Mouse (Mus musculus) mesoderm, embryonic 11.5 days (tissue): Measurements from ENCODE around the gene Folr2.
A peak's percentile ranks its signal among the peaks of the same experiment; 100 is the strongest.

ENCODE experiments used
- DNase-seq: peaks from one replicate; pipeline ENCODE4 v3.0.0-alpha.2; 2012; ENCODE audit warnings: low read depth, low spot score

The Folr2 gene

DNA sequence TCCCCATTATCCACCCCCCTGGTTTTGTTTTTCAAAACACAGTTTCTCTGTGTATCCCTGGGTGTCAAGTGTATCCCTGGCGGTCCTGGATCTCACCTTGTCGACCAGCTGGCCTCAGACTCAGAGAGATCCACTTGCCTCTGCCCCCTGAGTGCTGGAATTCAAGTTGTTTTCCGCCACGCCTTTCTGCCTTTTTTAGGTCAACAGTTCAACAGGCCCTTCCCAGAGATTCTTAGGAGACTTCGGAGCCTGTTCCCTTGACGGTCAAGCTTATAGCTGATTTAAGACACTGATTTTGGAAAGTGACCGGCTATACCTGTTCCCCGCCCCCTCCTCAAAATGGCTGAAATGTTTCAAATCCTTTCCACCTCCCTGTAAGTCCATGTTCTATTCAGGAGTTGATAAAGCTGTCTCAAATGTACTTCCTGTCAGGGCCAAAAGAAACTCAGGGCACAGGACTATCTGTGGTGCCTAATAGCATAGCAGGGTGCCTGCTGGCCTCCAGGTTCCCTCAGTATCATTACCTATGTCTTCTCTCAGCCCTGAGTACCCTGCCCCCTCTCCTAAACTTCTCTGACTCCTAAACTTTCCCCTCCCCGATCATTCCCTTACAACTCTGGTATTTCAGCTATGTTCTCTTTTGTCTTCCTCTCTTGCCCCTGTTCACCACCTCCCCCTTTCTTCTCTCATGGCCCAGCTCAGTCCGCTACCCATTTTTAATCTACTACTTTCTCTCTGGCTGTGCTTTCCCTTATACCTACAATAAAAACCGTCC, 9.7 kb upstream of the Folr2 start:
- no peak for DNase-seq

DNA sequence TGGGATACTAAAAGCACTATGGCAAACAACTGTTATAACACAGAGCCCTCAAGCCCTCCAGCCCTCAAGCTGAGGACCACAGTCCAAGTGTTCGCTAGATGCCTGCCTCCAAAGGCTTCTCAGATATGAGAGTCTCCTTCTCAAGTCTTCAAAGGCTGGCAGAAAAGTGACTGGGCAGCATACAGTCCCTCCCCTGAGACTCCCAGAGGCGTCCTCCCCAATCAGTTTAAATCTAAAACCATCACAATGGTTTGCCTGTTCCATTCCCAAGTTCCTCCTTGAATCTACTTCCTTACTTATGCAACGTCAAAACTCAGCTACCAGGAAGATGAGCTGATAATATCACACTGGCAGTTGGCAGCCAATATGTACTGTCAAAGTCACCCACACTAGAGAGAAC, 6.4 kb upstream of the Folr2 start, which contains the start of gene Anapc15:
TSS of gene Anapc15 (plus strand) at position 301 of the 400 bp plus-strand sequence.
- DNase-seq: no peak

DNA sequence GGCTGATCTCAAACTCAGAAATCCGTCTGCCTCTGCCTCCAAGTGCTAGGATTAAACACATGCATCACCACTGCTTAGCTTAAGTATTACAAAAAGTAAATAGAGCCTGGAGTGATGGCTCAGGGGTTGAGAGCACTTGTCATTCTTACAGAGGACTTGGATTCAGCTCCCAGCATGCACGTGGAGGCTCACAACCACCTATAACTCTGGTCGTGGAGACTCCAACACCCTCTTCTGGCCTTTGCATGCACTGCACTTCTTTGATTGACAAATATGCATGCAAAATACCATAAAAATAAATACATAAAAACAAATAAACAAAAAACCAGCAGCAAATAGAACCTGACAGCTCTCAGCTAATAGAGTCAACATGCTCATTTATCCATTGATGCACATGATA, 5.3 kb upstream of the Folr2 start:
- DNase-seq: no peak

- DNase-seq: no peak
Observed at GRCm38 (mm10) chr7:101860978-101861377, 4.0 kb upstream of the Folr2 start.

DNA sequence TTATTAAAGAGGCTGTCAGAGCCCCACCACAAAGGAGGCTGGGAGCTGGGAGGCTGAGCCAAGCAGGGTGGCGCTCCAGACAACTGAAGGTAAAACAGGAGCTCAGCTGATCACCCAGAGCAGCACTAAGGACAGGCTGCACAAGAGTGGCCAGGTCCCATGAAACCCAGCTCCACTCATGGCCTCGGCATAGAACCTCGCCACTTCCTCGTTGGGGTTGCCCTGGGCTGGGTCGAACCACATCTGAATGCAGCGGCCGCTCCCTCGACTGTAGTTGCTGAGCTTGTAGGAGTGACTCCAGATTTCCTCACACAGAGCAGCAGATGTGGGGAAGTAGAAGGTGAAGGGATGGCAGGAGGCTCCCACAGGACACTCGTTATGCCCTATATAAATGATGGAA, 1.4 kb upstream of the Folr2 start:
- DNase-seq: no peak

DNA sequence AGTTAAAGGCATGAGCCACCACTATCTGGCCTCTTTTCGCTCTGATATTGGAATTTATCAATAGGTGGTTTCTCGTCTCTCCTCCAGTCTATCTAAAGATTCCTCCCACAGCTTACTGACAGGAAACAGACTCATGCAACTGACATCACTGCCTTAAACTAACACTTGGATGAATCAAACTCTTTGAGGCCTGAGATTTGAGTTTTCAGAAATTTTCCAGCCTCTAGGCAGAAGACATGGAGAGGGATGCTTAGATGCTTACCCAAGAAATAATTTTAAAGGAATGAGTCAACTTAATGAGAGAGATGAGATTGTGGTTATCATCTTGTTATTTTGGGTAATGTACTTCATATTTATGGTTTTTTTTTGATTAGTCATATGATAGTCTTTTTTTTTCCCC, 3.2 kb downstream of the Folr2 start:
- no peak for DNase-seq

- DNase-seq: no peak
Observed at GRCm38 (mm10) chr7:101852846-101853245, 4.1 kb downstream of the Folr2 start.

DNA sequence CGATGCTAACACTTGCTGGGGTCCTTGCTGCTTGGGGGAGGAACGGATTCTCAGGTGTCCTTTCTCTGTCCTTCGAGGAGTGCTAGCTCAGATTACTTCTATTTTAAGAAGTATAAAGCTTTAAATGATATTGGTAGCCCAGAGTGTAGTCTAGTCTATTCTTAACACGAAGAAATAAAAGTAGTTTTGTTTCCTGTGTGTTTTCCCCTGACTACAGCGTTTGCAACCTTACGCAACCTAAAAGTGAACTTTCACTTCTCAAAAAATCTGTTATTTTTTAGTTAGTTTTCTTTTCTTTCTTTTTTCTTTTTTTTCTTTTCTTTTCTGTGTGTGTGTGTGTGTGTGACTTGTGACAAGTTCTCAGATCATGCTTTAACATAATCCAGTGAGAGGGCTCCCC, 5.3 kb downstream of the Folr2 start:
- DNase-seq: no peak

DNA sequence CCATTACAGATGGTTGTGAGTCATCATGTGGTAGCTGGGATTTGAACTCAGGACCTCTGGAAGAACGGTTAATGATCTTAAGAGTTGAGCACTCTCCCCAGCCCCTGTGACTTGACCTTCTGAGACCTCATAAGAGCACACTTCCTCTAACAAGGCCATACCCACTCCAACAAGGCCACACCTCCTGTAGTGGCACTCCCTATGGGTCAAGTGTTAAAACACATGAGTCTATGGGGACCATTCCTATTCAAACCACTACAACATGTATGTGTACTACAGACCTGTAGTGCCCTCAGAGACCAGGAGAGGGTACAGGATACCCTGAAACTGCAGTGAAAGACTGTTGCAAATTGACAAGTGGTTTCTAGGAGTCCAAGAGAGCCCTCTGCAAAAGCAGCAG, 9.1 kb downstream of the Folr2 start:
- no peak for DNase-seq

- no peak for DNase-seq
Observed at GRCm38 (mm10) chr7:101844186-101844585, 12.8 kb downstream of the Folr2 start.

DNA sequence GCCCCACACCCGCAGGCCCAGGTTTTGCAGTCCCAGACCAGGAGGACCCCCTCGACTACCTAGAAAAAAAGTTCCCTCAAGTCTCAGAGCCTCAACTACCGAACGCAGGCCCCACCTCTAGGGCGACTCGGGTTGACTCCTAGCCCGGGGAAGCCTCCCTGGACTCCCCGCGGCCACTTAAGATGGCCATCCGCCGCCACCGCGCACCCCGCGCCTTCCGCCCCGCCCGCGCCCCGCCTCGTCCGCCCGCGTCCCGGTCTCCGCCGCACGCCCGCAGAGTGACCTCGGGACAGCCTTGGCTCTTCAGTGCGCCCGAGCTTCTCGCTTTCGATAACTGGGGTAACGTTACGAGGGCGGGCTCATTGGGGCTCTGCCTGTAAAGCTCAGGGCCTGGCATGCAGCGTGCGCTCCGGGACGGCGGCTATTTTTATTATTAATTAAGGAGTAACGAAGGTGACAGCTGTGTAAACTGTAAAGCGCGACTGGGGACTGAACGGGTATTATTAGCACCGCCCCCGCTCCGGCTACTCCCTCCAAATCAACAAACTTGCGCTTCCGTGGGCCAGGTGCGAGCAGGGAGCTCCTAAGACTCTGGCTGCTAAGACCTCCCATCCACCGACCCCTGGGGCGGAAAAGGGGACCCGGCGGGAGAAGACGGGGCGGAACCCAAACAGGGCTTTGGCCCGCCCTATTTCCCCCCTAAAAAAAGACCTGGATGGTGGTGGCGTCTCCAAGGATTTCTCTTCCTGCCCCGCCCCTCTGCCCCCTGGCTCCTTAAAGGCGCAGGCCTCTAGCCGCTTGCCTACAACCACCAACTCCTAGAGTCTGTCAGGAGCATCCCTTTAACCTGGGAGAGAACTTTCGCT, 19.2 kb downstream of the Folr2 start, which contains the start of gene Inppl1:
TSS of gene Inppl1 (minus strand) at position 624 of the 866 bp plus-strand sequence.
- DNase-seq: peak; percentile 90

DNA sequence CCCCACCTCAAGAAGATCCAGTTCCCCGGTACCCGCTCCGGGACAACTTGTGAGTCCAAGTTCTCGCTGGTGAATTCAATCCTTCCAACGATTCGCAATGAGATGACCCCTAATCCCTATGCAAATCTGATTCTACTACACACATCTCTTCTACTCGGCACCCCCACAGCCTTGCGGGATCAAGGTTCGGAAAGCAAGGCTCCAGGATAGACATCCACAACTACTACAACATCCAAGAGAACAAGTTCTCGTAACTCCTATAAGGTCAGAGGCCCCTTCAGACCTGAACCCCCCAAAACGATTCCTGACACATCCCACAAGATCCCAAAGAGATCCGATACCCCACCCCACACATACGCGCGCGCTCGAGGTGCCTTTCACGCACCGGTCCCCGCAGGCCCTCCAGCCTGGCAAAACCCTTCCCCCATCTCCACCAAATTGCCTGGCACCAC, 19.8 kb downstream of the Folr2 start:
- DNase-seq: no peak

DNA sequence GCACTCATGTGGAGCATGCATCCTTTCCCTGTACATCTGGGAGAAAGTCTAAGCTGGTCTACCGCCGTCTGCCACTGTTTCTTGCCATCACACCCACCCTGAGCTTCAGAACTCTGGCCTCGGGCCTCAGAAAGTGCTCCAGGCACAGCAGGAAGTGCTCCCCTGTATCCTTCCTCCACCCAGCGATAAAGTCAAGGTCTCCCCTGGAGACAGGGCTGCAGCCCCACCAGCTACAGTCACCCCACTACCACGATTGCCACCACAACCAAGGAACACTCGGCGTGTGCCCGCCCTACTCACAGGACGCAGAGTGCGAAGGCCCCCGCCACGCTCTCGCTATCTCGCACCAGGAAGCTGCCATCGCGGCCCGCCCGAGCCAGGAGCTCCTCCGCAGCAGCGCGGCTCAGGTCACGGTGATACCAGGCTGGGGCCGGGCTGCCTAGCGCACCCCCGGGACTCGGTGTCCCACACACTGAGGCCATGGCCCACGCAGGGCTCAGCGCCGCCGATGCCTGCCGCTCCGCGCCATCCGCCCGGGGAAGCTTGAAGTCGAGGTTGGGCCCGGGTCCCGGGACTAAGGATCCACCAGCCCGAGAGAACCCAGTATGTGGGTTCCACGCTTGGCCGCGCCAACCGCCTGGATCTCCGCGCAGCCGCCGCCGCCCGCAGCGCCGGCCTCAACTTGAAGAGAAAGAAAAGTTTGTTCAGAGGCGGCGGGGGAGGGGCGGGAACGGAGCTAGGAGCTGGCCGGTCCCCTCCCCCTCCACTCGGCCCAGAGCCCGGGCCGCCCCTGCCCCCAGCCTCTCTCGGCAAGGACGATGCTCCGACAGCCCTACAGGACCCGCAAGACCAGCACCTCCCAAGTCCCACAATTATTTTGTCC, 20.5 kb downstream of the Folr2 start:
- peak; percentile 69 for DNase-seq

DNA sequence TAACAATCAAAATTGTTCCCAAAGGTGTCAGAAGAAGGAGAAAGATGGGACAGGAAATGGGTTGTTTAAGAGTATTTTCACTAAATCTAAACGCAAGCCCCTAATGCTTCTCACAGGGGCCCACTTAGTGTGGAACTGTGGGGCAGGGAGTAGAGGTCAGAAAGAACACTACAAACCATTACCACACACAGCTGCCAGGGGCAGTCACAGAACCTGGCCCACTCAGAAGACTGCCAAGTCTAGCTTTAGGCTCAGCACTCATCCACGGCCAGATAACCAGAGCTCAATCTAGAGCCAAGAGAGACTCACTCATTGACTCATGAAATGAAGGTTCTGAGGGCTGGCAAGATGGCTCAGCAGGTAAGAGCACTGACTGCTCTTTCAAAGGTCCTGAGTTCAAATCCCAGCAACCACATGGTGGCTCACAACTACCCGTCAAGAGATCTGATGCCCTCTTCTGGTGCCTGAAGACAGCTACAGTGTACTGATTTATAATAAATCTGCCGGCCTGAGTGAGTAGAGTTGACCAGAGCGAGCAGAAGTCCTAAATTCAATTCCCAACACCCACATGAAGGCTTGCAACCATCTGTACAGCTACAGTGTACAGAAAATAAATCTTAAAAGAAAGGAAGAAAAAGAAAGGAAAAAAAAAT, 21.4 kb downstream of the Folr2 start:
- no peak for DNase-seq

GRCm38 (mm10) chr7:101834903-101835302, 22.1 kb downstream of the Folr2 start:
- DNase-seq: no peak

DNA sequence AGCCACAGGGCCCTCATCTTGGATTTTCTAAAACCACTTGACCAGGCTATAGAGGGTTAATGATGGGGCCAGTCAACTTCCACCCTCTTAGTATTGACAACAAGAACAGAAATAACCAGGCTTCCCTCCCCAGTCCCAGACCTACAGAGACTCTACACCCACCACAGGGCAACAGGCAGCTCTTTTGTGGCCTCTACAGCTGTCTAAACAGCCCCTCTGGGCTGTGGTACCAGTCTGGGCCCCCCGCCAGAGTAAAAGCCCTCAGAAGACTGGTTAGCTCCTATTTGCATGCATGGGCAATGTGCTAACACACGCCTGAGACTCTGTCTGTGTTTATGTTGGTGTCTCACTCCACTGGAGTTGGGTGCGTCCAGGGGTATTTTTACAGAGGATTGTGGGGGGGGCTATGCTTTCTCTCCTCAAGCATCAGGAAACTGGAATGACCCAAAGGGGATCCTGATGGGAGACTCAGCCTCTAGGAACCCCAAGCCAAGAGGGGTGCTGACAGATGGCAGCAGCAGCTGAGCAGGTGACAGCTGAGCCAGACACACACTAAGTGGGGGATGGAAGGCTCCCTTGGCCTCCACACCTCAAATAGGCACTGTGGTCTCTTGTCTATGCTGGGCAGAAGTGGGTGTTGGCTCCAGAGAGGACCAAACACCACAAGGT, 22.9 kb downstream of the Folr2 start:
- no peak for DNase-seq

DNA sequence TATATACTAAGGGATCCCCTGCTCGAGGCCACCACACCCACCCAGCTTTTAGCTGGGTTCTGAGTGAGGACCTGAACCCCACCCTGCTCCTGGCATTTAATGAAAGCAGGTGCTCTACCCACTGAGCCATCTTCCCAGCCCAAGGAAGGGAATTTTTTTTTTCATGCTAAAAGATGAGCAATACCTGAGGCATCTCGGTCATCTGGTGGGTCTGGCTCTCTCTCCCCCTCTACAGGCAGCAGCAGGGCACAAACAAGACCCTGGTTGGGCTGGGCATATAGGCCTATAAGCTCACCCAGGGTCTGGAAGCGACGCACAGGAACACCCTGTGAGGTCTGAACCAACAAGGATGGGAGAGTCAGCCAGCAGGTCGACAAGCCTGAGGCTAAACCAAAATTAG, 23.6 kb downstream of the Folr2 start:
- DNase-seq: no peak

DNA sequence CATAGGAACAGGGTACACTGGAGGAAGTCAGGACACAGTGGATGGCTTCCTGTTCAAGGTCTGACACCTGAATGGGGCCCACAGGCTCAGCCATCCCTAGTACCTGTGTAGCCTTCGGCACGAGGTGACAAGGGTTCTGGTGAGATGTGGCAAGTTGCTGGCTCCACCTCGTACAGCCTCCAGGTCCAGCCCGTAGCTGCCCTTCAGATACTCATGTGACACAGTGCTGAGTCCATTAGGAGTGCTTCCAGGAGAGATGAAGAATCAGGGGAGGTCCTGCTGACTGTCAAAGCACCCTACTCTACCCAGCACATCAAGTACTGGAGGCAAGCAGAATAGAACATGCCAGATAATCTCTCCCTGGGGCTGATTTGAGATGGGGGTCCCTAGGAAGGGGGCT, 24.6 kb downstream of the Folr2 start:
- DNase-seq: no peak

DNA sequence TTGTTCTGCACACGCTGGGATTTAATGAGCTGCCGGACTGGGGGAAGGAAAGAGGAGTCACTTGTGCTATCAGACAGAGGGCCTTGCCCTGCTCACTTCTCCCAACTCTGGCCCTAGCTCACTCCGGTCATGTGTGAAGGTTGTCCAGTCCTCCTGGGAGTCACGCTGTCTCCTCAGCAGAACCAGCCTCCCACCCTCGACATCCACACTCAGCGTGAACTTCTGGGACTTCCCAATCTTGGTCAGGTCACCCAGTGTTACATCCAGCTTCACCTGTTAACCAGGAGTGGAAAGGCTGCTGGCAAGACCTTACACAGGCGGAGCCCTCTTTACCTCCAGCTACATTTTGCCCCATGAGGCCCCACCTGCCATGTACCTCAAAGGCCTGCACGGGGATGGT, 25.6 kb downstream of the Folr2 start:
- DNase-seq: no peak

DNA sequence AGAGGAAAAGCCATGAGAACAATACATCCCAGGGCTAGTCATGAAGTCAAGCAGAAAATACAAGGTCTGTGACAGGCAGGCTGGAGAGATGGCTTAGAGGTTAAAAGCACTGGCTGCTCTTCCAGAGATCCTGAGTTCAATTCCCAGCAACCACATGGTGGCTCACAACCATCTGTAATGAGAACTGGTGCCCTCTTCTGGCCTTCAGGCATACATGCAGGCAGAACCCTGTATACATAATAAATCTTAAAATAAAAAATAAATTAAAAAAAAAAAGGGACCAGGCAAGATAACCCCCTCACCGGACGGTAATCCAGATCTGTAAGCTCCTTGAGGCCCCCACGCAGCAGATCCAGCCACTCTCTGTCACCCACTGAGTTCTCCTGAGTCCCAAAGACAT, 26.6 kb downstream of the Folr2 start:
- no peak for DNase-seq
